Mouse (Mus musculus): ENCODE data around the gene Eef2. TPM values are rescaled to one million over a fixed set of nuclear protein-coding genes. Genes with fewer than 3 reads are reported as not detected.

Gene Eef2
- 2,010 to 2,056 TPM (median 2,036 TPM) in 4 replicates for total RNA-seq (2023; ENCODE audit: inconsistent age)

GRCm38 (mm10) chr10:81176466-81177271, at the start of gene Eef2:
Eef2 (plus strand) TSS chr10:81176631.

GRCm38 (mm10) chr10:81134966-81135681, 41.3 kb upstream of the Eef2 start, which contains the start of gene Zbtb7a:
Zbtb7a (plus strand) TSS chr10:81135220.

GRCm38 (mm10) chr10:81167200-81168086, 9.0 kb upstream of the Eef2 start, which contains the start of gene Pias4:
Pias4 (minus strand) TSS chr10:81167923.

GRCm38 (mm10) chr10:81182336-81183333, 6.2 kb downstream of the Eef2 start, which contains the start of gene Dapk3:
Dapk3 (plus strand) TSS chr10:81183005.

GRCm38 (mm10) chr10:81183805-81184204, 7.4 kb downstream of the Eef2 start, which contains the start of gene 4930442H23Rik:
4930442H23Rik (minus strand) TSS chr10:81183849.

GRCm38 (mm10) chr10:81201807-81202758, 25.7 kb downstream of the Eef2 start, which contains the start of gene Nmrk2:
Nmrk2 (minus strand) TSS chr10:81202051.

GRCm38 (mm10) chr10:81230438-81231332, 54.3 kb downstream of the Eef2 start, which contains the start of gene Atcay:
Atcay (minus strand) TSS chr10:81230833.

Other genes with a start within 250 kb of the Eef2 start
- 43.6 to 49.2 TPM (median 44.1 TPM) in 4 replicates for gene Gadd45b, start 246.6 kb upstream of the Eef2 start, total RNA-seq (2023; ENCODE audit: inconsistent age)
- 0.19 to 0.39 TPM (median 0.22 TPM) in 3 of 4 replicates, not detected in the other for gene Gng7, start 161.7 kb upstream of the Eef2 start, total RNA-seq (2023; ENCODE audit: inconsistent age)
- gene Diras1, start 151.0 kb upstream of the Eef2 start, total RNA-seq (2023; ENCODE audit: inconsistent age) = not detected in 4 replicates
- 10.1 to 13.0 TPM (median 12.5 TPM) in 4 replicates for gene Slc39a3, start 139.2 kb upstream of the Eef2 start, total RNA-seq (2023; ENCODE audit: inconsistent age)
- 62.6 to 68.2 TPM (median 64.7 TPM) in 4 replicates for gene Sgta, start 116.5 kb upstream of the Eef2 start, total RNA-seq (2023; ENCODE audit: inconsistent age)
- gene Thop1, start 106.6 kb upstream of the Eef2 start, total RNA-seq (2023; ENCODE audit: inconsistent age) = 17.0 to 20.3 TPM (median 17.5 TPM) in 4 replicates
- not detected in 4 replicates for gene Creb3l3, start 77.8 kb upstream of the Eef2 start, total RNA-seq (2023; ENCODE audit: inconsistent age)
- gene Map2k2, start 70.7 kb upstream of the Eef2 start, total RNA-seq (2023; ENCODE audit: inconsistent age) = 129 to 154 TPM (median 146 TPM) in 4 replicates
- gene Zbtb7a, start 41.4 kb upstream of the Eef2 start, total RNA-seq (2023; ENCODE audit: inconsistent age) = 96.3 to 108 TPM (median 102 TPM) in 4 replicates
- gene Pias4, start 8.7 kb upstream of the Eef2 start, total RNA-seq (2023; ENCODE audit: inconsistent age) = 56.6 to 67.0 TPM (median 64.0 TPM) in 4 replicates
- 75.8 to 91.0 TPM (median 85.2 TPM) in 4 replicates for gene Dapk3, start 6.4 kb downstream of the Eef2 start, total RNA-seq (2023; ENCODE audit: inconsistent age)
- not detected in 4 replicates for gene 4930442H23Rik, start 7.2 kb downstream of the Eef2 start, total RNA-seq (2023; ENCODE audit: inconsistent age)
- not detected in 4 replicates for gene Nmrk2, start 25.4 kb downstream of the Eef2 start, total RNA-seq (2023; ENCODE audit: inconsistent age)
- not detected in 4 replicates for gene Atcay, start 54.2 kb downstream of the Eef2 start, total RNA-seq (2023; ENCODE audit: inconsistent age)
- gene Zfr2, start 56.5 kb downstream of the Eef2 start, total RNA-seq (2023; ENCODE audit: inconsistent age) = 2.6 to 7.2 TPM (median 4.5 TPM) in 4 replicates
- 22.2 to 31.3 TPM (median 26.5 TPM) in 4 replicates for gene Matk, start 76.3 kb downstream of the Eef2 start, total RNA-seq (2023; ENCODE audit: inconsistent age)
- gene Mrpl54, start 90.3 kb downstream of the Eef2 start, total RNA-seq (2023; ENCODE audit: inconsistent age) = 128 to 138 TPM (median 136 TPM) in 4 replicates
- 41.2 to 44.0 TPM (median 42.6 TPM) in 4 replicates for gene Apba3, start 90.3 kb downstream of the Eef2 start, total RNA-seq (2023; ENCODE audit: inconsistent age)
- 12.7 to 18.0 TPM (median 17.5 TPM) in 4 replicates for gene Tjp3, start 115.0 kb downstream of the Eef2 start, total RNA-seq (2023; ENCODE audit: inconsistent age)
- gene Pip5k1c, start 116.3 kb downstream of the Eef2 start, total RNA-seq (2023; ENCODE audit: inconsistent age) = 150 to 166 TPM (median 155 TPM) in 4 replicates
- gene Cactin, start 144.5 kb downstream of the Eef2 start, total RNA-seq (2023; ENCODE audit: inconsistent age) = 45.1 to 49.2 TPM (median 46.9 TPM) in 4 replicates
- gene Tbxa2r, start 152.1 kb downstream of the Eef2 start, total RNA-seq (2023; ENCODE audit: inconsistent age) = 3.0 to 4.6 TPM (median 3.8 TPM) in 4 replicates
- 0.42 to 1.0 TPM (median 0.82 TPM) in 4 replicates for gene Gipc3, start 166.6 kb downstream of the Eef2 start, total RNA-seq (2023; ENCODE audit: inconsistent age)
- gene Hmg20b, start 173.8 kb downstream of the Eef2 start, total RNA-seq (2023; ENCODE audit: inconsistent age) = 64.5 to 77.9 TPM (median 72.9 TPM) in 4 replicates
- gene Mfsd12, start 180.9 kb downstream of the Eef2 start, total RNA-seq (2023; ENCODE audit: inconsistent age) = 9.2 to 15.5 TPM (median 12.6 TPM) in 4 replicates
- 5.8 to 7.9 TPM (median 7.7 TPM) in 4 replicates for gene 4930404N11Rik, start 189.2 kb downstream of the Eef2 start, total RNA-seq (2023; ENCODE audit: inconsistent age)
- 38.8 to 48.3 TPM (median 46.2 TPM) in 4 replicates for gene Fzr1, start 201.9 kb downstream of the Eef2 start, total RNA-seq (2023; ENCODE audit: inconsistent age)
- 33.2 to 44.7 TPM (median 38.4 TPM) in 4 replicates for gene Dohh, start 207.8 kb downstream of the Eef2 start, total RNA-seq (2023; ENCODE audit: inconsistent age)
- 1.4 to 2.8 TPM (median 1.9 TPM) in 4 replicates for gene Gm48551, start 207.8 kb downstream of the Eef2 start, total RNA-seq (2023; ENCODE audit: inconsistent age)
- gene Gm48552, start 212.4 kb downstream of the Eef2 start, total RNA-seq (2023; ENCODE audit: inconsistent age) = 1.8 to 11.0 TPM (median 4.5 TPM) in 4 replicates
- 4.3 to 7.4 TPM (median 6.4 TPM) in 4 replicates for gene Smim24, start 216.4 kb downstream of the Eef2 start, total RNA-seq (2023; ENCODE audit: inconsistent age)

All from B cell, adult (primary cell).